Mouse (Mus musculus): ENCODE measurements around the gene Klhl8.

DNA sequence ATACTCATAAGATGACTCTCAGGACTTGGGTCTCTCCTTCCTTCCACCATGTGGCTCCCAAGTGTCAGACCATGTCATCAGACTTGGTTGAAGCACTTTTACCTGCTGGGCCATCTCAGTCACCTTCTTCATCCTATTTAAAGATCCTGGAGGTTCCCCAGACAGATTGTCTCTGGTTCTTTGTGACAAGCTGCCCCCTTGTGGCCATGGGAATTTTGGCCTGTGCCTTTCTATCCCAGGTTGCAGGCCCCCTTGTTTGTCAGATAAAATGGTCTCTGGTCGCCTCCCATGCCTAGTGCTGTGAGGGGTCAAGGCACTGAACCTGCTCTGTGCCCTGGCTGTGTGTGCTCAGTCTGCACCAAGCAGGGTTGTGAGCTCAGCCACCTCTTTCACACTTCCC, 67.1 kb downstream of the Klhl8 start:
- TF ChIP-seq CTCF (IDR thresholded peaks at IDR 0.05; ENCODE audit: borderline replicate concordance, control insufficient read depth, extremely low read depth, insufficient read depth, low read length, poor library complexity) (peak; percentile 45; the same call in 1 of the 2 replicates), POLR2A (IDR thresholded peaks at IDR 0.05; ENCODE audit: control insufficient read depth, extremely low read depth, insufficient read depth, low read length, poor library complexity) (no peak)
